Mouse (Mus musculus) heart, postnatal 0 days (tissue): ENCODE measurements around the gene Sox30. TPM values are rescaled to one million over a fixed set of nuclear protein-coding genes. Genes with fewer than 3 reads are reported as not detected.
"Not testable (repeated sequence)": the region's sequence is repeated elsewhere in the genome, so short reads cannot be mapped to it uniquely, and the experiment has no call there.

ENCODE experiments used
- ATAC-seq: fragments of 200-750 bp; cut with Nextera tagmentation; 2 replicates; pipeline ENCODE4 v1.8.0; 2017; ENCODE audit warnings: low read depth, moderate number of reproducible peaks, moderate library complexity; ENCODE audit not compliant: insufficient read depth
- DNase-seq: peaks from one replicate; pipeline ENCODE4 v3.0.0-alpha.2; 2016; ENCODE audit warnings: low spot score
- H3K27ac ChIP-seq: fragments of 300-500 bp; sonication (generic); 2 replicates; pipeline ENCODE4 v1.5.1; 2014; ENCODE audit warnings: low read depth, mild to moderate bottlenecking
- H3K27me3 ChIP-seq: fragments of 300-500 bp; sonication (generic); 2 replicates; pipeline ENCODE4 v1.6.1; 2014; ENCODE audit warnings: low read length, mixed read lengths; ENCODE audit not compliant: control insufficient read depth, insufficient read depth
- H3K36me3 ChIP-seq: fragments of 300-500 bp; sonication (generic); replicated peaks from 2 replicates; pipeline ENCODE4 v1.6.1; 2014; ENCODE audit warnings: low read length, mixed read lengths; ENCODE audit not compliant: control insufficient read depth, insufficient read depth
- H3K4me1 ChIP-seq: fragments of 300-500 bp; sonication (generic); 2 replicates; pipeline ENCODE4 v1.6.1; 2014; ENCODE audit warnings: antibody characterized with exemption; ENCODE audit not compliant: control insufficient read depth, insufficient read depth
- H3K4me2 ChIP-seq: fragments of 300-500 bp; sonication (generic); 2 replicates; pipeline ENCODE4 v1.6.1; 2014; ENCODE audit warnings: low read depth, mild to moderate bottlenecking, low read length, moderate library complexity
- H3K4me3 ChIP-seq: fragments of 300-500 bp; sonication (generic); 2 replicates; pipeline ENCODE4 v1.5.1; 2014; ENCODE audit warnings: low read depth, low read length
- H3K9ac ChIP-seq: fragments of 300-500 bp; sonication (generic); replicated peaks from 2 replicates; pipeline ENCODE4 v1.6.1; 2014; ENCODE audit warnings: low read depth, low read length, mixed read lengths
- H3K9me3 ChIP-seq: fragments of 300-500 bp; sonication (generic); replicated peaks from 2 replicates; pipeline ENCODE4 v1.6.1; 2016; ENCODE audit warnings: low read length; ENCODE audit not compliant: control insufficient read depth
- CTCF ChIP-seq: IDR thresholded peaks from 2 replicates; pipeline ENCODE4 v1.5.1; 2016; ENCODE audit warnings: antibody characterized with exemption, control low read depth, low read depth
- EP300 ChIP-seq: IDR thresholded peaks from 2 replicates; pipeline ENCODE4 v1.6.1; 2016; ENCODE audit warnings: antibody characterized with exemption, low read depth
- WGBS: fragments of 180-500 bp; shearing (Covaris S2); extraction: QIAGEN DNeasy Blood & Tissue Kit; methylation state at CpG from one replicate; pipeline ENCODE4 v1.1.7; 2014; 5-methylcytosine and 5-hydroxymethylcytosine counted together
- polyA plus RNA-seq: library from polyadenylated mRNA; unstranded; fragments of >200 nt; fragmentation: Nextera tagmentation; extraction: Ambion mirVana; gene quantifications from 2 replicates; pipeline ENCODE4 v1.2.1, GENCODE M21; 2015
- total RNA-seq: library from RNA; depleted of rRNA; stranded (reverse); fragments of >200 nt; gene quantifications from 2 replicates; pipeline ENCODE4 v1.2.3, GENCODE M21; 2014; ENCODE audit warnings: low replicate concordance

Gene Sox30
- total and polyA plus RNA-seq, 2 experiments from 2014 or later: 0.10 to 1.3 TPM

GRCm38 (mm10) chr11:46052105-46052659, 72.1 kb downstream of the Sox30 start, which contains the start of gene Gm12166:
Gene Gm12166 (minus strand): TSS chr11:46052321.
- H3K9me3 ChIP-seq, H3K36me3 ChIP-seq, H3K27me3 ChIP-seq, H3K27ac ChIP-seq, H3K9ac ChIP-seq: not testable (repeated sequence)
- Histone ChIP-seq H3K4me1 (peaks cover 10% of the 10 kb centered on the region; the same call in 1 of the 2 replicates), H3K4me3 (peak within 1 kb of the TSS; percentile 29; the same call in 1 of the 2 replicates), H3K4me2 (peak within 1 kb of the TSS; percentile 43)
- TF ChIP-seq CTCF: peak; percentile 77
- 14% methylated on average over 19 of the region's 19 CpGs for WGBS
- ATAC-seq (peak; percentile 45), DNase-seq (peak; percentile 79)

- ATAC-seq, H3K9me3 ChIP-seq, H3K36me3 ChIP-seq, H3K27me3 ChIP-seq, H3K27ac ChIP-seq, H3K4me3 ChIP-seq, DNase-seq, H3K9ac ChIP-seq, H3K4me2 ChIP-seq: not testable (repeated sequence)
- peaks cover 19% of the 10 kb centered on the region for H3K4me1 ChIP-seq
- WGBS: 97% methylated on average over 3 of the region's 3 CpGs
Measured at GRCm38 (mm10) chr11:46053457-46053856, 73.3 kb downstream of the Sox30 start.

- TF ChIP-seq EP300: no peak
- no peak for TF ChIP-seq CTCF
- Histone ChIP-seq H3K36me3 (no peaks in the 10 kb centered on the region), H3K9me3 (no peaks in the 10 kb centered on the region), H3K4me3 (no peak overlapping the region), H3K9ac (no peak overlapping the region), H3K4me1 (peaks cover 19% of the 10 kb centered on the region), H3K4me2 (no peak overlapping the region), H3K27ac (peak overlapping the region; percentile 46; the same call in 1 of the 2 replicates), H3K27me3 (no peaks in the 10 kb centered on the region)
- 50% methylated on average over 5 of the region's 5 CpGs for WGBS
- DNase-seq: peak; percentile 9
- ATAC-seq: no peak
Measured at GRCm38 (mm10) chr11:46054311-46054710, 74.2 kb downstream of the Sox30 start.

- TF ChIP-seq CTCF (no peak), EP300 (no peak)
- 20% methylated on average over 13 of the region's 13 CpGs for WGBS
- peaks cover 28% of the 10 kb centered on the region for H3K4me1 ChIP-seq
- no peaks in the 10 kb centered on the region for H3K27me3 ChIP-seq
- peak; percentile 6 for ATAC-seq
- H3K9me3 ChIP-seq: no peaks in the 10 kb centered on the region
- peak overlapping the region; percentile 68 for H3K4me3 ChIP-seq
- peak overlapping the region; percentile 82; the same call in 1 of the 2 replicates for H3K9ac ChIP-seq
- DNase-seq: peak; percentile 31
- peak overlapping the region; percentile 92 for H3K27ac ChIP-seq
- peak overlapping the region; percentile 68 for H3K4me2 ChIP-seq
- no peaks in the 10 kb centered on the region for H3K36me3 ChIP-seq
Measured at GRCm38 (mm10) chr11:46054911-46055895, 75.1 kb downstream of the Sox30 start.

- no peaks in the 10 kb centered on the region for H3K27me3 ChIP-seq
- ATAC-seq (peak; percentile 71), DNase-seq (peak; percentile 81)
- H3K9me3 ChIP-seq: no peaks in the 10 kb centered on the region
- WGBS: under 1% methylated on average over 49 of the region's 51 CpGs
- peaks cover 36% of the 10 kb centered on the region for H3K4me1 ChIP-seq
- peak within 1 kb of the TSS; percentile 68 for H3K4me3 ChIP-seq
- H3K4me2 ChIP-seq: peak within 1 kb of the TSS; percentile 68
- peak within 1 kb of the TSS; percentile 82 for H3K9ac ChIP-seq
- TF ChIP-seq CTCF: no peak
- no peak for TF ChIP-seq EP300
- peaks cover 5% of the 10 kb centered on the region; the same call in 1 of the 2 replicates for H3K36me3 ChIP-seq
- H3K27ac ChIP-seq: peak within 1 kb of the TSS; percentile 92
Measured at GRCm38 (mm10) chr11:46055896-46056769, 76.0 kb downstream of the Sox30 start, which contains the start of gene Adam19. Gene Adam19 (plus strand): TSS chr11:46055992.
